Mouse (Mus musculus): ENCODE measurements at regions not wholly inside any gene's neighbourhood (a gene's known extent, or its start where the extent isn't known, plus 50 kb on each side); places are given as distances from the start of the nearest gene placed in this dataset.

DNA sequence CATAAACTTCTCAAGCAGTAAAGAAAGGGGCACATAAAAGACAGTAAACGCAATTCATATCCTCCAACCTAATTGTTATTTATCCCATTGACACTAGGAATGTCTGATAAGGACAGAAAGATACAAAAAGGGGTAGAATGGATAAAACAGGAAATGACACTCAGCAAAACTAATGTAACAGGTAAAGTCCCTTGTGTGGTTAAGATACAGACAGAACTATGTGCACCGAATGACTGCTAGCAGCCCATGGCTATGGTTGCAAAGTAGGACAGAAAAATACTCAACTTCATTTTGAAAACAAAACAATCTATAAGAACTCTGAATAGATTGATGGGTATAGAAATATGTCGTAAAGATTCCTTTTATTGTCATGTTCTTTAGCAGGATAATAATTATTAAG lies 408.4 kb upstream of the Dab2 start:
- no peak for TF ChIP-seq POLR2A (IDR thresholded peaks at IDR 0.05; ENCODE audit: extremely low read depth, insufficient read depth, low read length)
- no peak for TF ChIP-seq CTCF (IDR thresholded peaks at IDR 0.05; ENCODE audit: low read depth, low read length)
